Mouse (Mus musculus) ES-Bruce4 (cell line): ENCODE measurements around the gene Rspo1. TPM values are rescaled to one million over a fixed set of nuclear protein-coding genes. Genes with fewer than 3 reads are reported as not detected.

Experiments used
- H3K27ac ChIP-seq: 2 replicates; pipeline ENCODE4 v1.5.1; 2012; ENCODE audit warnings: low read length, inconsistent platforms; ENCODE audit not compliant: insufficient read depth
- H3K27me3 ChIP-seq: 2 replicates; pipeline ENCODE4 v1.6.1; 2012; ENCODE audit warnings: mild to moderate bottlenecking, low read length, inconsistent platforms; ENCODE audit not compliant: control insufficient read depth, poor library complexity, insufficient read depth, severe bottlenecking
- H3K36me3 ChIP-seq: 2 replicates; pipeline ENCODE4 v1.6.1; 2012; ENCODE audit warnings: inconsistent platforms, mild to moderate bottlenecking, low read length, moderate library complexity; ENCODE audit not compliant: control insufficient read depth, poor library complexity, insufficient read depth, severe bottlenecking
- H3K4me1 ChIP-seq: one replicate; pipeline ENCODE4 v1.8.1; 2011; ENCODE audit warnings: low read length; ENCODE audit not compliant: control insufficient read depth, insufficient read depth
- H3K4me3 ChIP-seq: 2 replicates; pipeline ENCODE4 v1.5.1; 2011; ENCODE audit warnings: low read depth, mild to moderate bottlenecking, low read length
- H3K9ac ChIP-seq: 2 replicates; pipeline ENCODE4 v1.6.1; 2012; ENCODE audit warnings: low read depth, mild to moderate bottlenecking, inconsistent platforms; ENCODE audit not compliant: poor library complexity, severe bottlenecking
- H3K9me3 ChIP-seq: replicated peaks from 2 replicates; pipeline ENCODE4 v1.6.1; 2012; ENCODE audit warnings: mild to moderate bottlenecking, low read length, inconsistent platforms; ENCODE audit not compliant: control insufficient read depth, poor library complexity, insufficient read depth, severe bottlenecking
- EP300 ChIP-seq: IDR thresholded peaks from 2 replicates; pipeline ENCODE4 v1.6.1; 2011; ENCODE audit warnings: low read depth, low read length; ENCODE audit not compliant: insufficient read depth
- polyA plus RNA-seq: library from polyadenylated mRNA; stranded (reverse); fragments of >200 nt; gene quantifications from 2 replicates; pipeline ENCODE4 v1.2.4, GENCODE M21; 2011; ENCODE audit warnings: low read depth; ENCODE audit not compliant: missing spikeins, insufficient read depth, insufficient read length

Gene Rspo1
- polyA plus RNA-seq, 1 experiment: 2.5 TPM

DNA sequence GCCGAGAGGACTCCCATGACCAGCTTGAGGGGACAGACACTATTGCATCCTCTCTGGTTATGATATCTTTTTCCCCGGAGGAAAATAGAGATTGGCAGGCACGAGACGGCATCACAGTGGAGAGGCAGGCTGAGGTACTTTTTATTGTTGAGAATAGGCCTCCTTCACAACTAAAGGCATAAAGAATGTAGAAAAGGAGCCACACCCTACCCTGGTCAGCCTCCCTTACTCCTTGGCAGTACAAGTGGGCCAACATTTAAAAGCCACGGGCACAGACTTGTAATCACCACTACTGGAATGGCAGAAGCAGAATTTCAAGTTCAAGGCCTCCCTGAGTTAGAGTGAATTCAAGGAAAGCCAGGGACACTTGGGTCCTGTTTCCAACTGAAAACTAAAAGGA, 71.8 kb downstream of the Rspo1 start:
- peaks cover 22% of the 10 kb centered on the region for H3K36me3 ChIP-seq
- no peaks in the 10 kb centered on the region for H3K4me1 ChIP-seq
- no peak overlapping the region for H3K4me3 ChIP-seq
- no peaks in the 10 kb centered on the region for H3K27me3 ChIP-seq
- H3K27ac ChIP-seq: no peak overlapping the region
- no peaks in the 10 kb centered on the region for H3K9me3 ChIP-seq
- H3K9ac ChIP-seq: no peak overlapping the region
- no peak for TF ChIP-seq EP300

Other genes starting within 250 kb of the Rspo1 start
- 21.7 and 27.0 TPM in 2 replicates for gene Inpp5b, start 244.6 kb upstream of the Rspo1 start, polyA plus RNA-seq
- gene Mtf1, start 184.3 kb upstream of the Rspo1 start, polyA plus RNA-seq: 15.8 and 16.4 TPM in 2 replicates
- 41.9 and 48.4 TPM in 2 replicates for gene Yrdc, start 135.8 kb upstream of the Rspo1 start, polyA plus RNA-seq
- 15.1 and 16.0 TPM in 2 replicates for gene 1110065P20Rik, start 135.2 kb upstream of the Rspo1 start, polyA plus RNA-seq
- gene Maneal, start 124.3 kb upstream of the Rspo1 start, polyA plus RNA-seq: 3.8 and 4.8 TPM in 2 replicates
- gene Epha10, start 105.5 kb upstream of the Rspo1 start, polyA plus RNA-seq: 0.37 and 0.84 TPM in 2 replicates
- gene 9930104L06Rik, start 49.4 kb upstream of the Rspo1 start, polyA plus RNA-seq: 9.5 and 15.2 TPM in 2 replicates
- 209 and 212 TPM in 2 replicates for gene Cdca8, start 47.1 kb upstream of the Rspo1 start, polyA plus RNA-seq
- gene Gnl2, start 30.2 kb downstream of the Rspo1 start, polyA plus RNA-seq: 112 and 140 TPM in 2 replicates
- not detected in 2 replicates for gene Dnali1, start 79.3 kb downstream of the Rspo1 start, polyA plus RNA-seq
- gene Snip1, start 80.2 kb downstream of the Rspo1 start, polyA plus RNA-seq: 20.0 and 23.8 TPM in 2 replicates
- gene Meaf6, start 98.7 kb downstream of the Rspo1 start, polyA plus RNA-seq: 35.2 and 39.6 TPM in 2 replicates
- 3.6 and 4.7 TPM in 2 replicates for gene Zc3h12a, start 141.4 kb downstream of the Rspo1 start, polyA plus RNA-seq